11 mouse cellular contexts compared by ENCODE assay signal in genomic region chr7:112662398-112663313, GRCm38 (mm10). TPM values are rescaled to one million over a fixed set of nuclear protein-coding genes. Genes with fewer than 3 reads are reported as not detected.
DNase-seq lines count a peak whose midpoint lies in the region; ATAC-seq and TF ChIP-seq lines count a peak whose summit lies in the region.
"Had no signal": no experiment of that assay in that cellular context is flagged by ENCODE, and none has a peak within 500 bp of the region (broad histone marks: within the 10 kb centered on the region; RNA-seq: fewer than 3 reads in every experiment).

No protein-coding gene starts in this region.

- ATAC-seq in heart, embryonic 12.5 days (ENCODE audit: insufficient number of reproducible peaks, low FRiP score): no peak
- ATAC-seq in limb, embryonic 14.5 days (ENCODE audit: low FRiP score, low read depth): peak; percentile 28; the same call in 1 of the 2 replicates
- ATAC-seq: inflammation-experienced regulatory T-cells, adult 6 months had no signal

- no peaks in the 10 kb centered on the region for H3K27me3 ChIP-seq in heart, embryonic 12.5 days (replicated peaks)
- no peaks in the 10 kb centered on the region for H3K27me3 ChIP-seq in limb, embryonic 14.5 days (ENCODE audit: control insufficient read depth, insufficient read depth, low read length)

- no peak for DNase-seq in heart, adult 8-10 months (ENCODE audit: low spot score)
- peak; percentile 44 for DNase-seq in 3T3-L1 (ENCODE audit: low read depth, low spot score)
- DNase-seq in brain, adult 2 months (ENCODE audit: low read depth, low spot score): peak; percentile 12
- peak; percentile 55 for DNase-seq in limb, embryonic 14.5 days (ENCODE audit: low spot score)
- DNase-seq in left cerebral cortex, adult 8-10 months (ENCODE audit: low spot score in 2 of 2): no peak
- no peak for DNase-seq in left cerebral cortex, postnatal 36 days (ENCODE audit: low spot score in 2 of 2)
- no peak for DNase-seq in gastrocnemius, postnatal 10 days
- DNase-seq: cerebellum, adult 9-10 months had no signal

- peak overlapping the region; percentile 24 for H3K4me3 ChIP-seq in heart, embryonic 12.5 days
- H3K4me3 ChIP-seq in limb, embryonic 14.5 days (replicated peaks; ENCODE audit: low read length): no peak overlapping the region
- H3K4me3 ChIP-seq: megakaryocyte, embryonic 14.5 days had no signal

- H3K4me1 ChIP-seq in heart, embryonic 12.5 days (replicated peaks): peaks cover 57% of the 10 kb centered on the region
- H3K4me1 ChIP-seq in limb, embryonic 14.5 days (ENCODE audit: control insufficient read depth, insufficient read depth, low read length): peaks cover 21% of the 10 kb centered on the region
- H3K4me1 ChIP-seq: megakaryocyte, embryonic 14.5 days had no signal

- H3K27ac ChIP-seq in heart, embryonic 12.5 days (ENCODE audit: poor library complexity, severe bottlenecking): peak overlapping the region; percentile 93
- peak overlapping the region; percentile 62 for H3K27ac ChIP-seq in limb, embryonic 14.5 days (replicated peaks; ENCODE audit: low read depth, low read length)

- H3K9ac ChIP-seq in heart, embryonic 12.5 days: peak overlapping the region; percentile 16; the same call in 1 of the 2 replicates
- no peak overlapping the region for H3K9ac ChIP-seq in limb, embryonic 14.5 days (ENCODE audit: low read depth, low read length, severe bottlenecking)

- 37% methylated on average over 12 of the region's 12 CpGs for WGBS in heart, embryonic 12.5 days
- WGBS in limb, embryonic 14.5 days: 35% methylated on average over 12 of the region's 12 CpGs

- TF ChIP-seq POLR2A in limb, embryonic 14.5 days (IDR thresholded peaks at IDR 0.05; ENCODE audit: borderline replicate concordance, extremely low read depth, insufficient read depth, insufficient read length): no peak

- H3K4me2 ChIP-seq in heart, embryonic 12.5 days: peak overlapping the region; percentile 62
- peak overlapping the region; percentile 22 for H3K4me2 ChIP-seq in limb, embryonic 14.5 days (replicated peaks; ENCODE audit: low read depth, low read length, severe bottlenecking)

- H3K36me3 ChIP-seq in heart, embryonic 12.5 days: no peaks in the 10 kb centered on the region
- no peaks in the 10 kb centered on the region for H3K36me3 ChIP-seq in limb, embryonic 14.5 days (ENCODE audit: control insufficient read depth, insufficient read depth, low read length)

- H3K9me3 ChIP-seq in heart, embryonic 12.5 days (replicated peaks): no peaks in the 10 kb centered on the region; the same call in 1 of the 2 replicates
- H3K9me3 ChIP-seq in limb, embryonic 14.5 days (ENCODE audit: control insufficient read depth, low read length): no peaks in the 10 kb centered on the region

- intact Hi-C loops in left cerebral cortex, postnatal 36 days (cut with DNase I): no loop called here

RNA-seq across cellular contexts. Expression of gene Tead1, which starts 16.5 kb away (rescaled TPM):
- 33.9 and 36.4 TPM in 2 replicates for polyA plus RNA-seq in heart, embryonic 12.5 days (2016; fragmentation: Nextera tagmentation; extraction: Ambion mirVana)
- total RNA-seq in heart, adult 8-10 months (2022): 100 to 1,000 TPM; 166 to 191 (median 175) TPM
- 38.2 and 42.1 TPM in 2 replicates for polyA plus RNA-seq in limb, embryonic 14.5 days (2012; rRNA removed)
- polyA plus RNA-seq in limb, embryonic 14.5 days (2014; fragmentation: Nextera tagmentation; extraction: Ambion mirVana): 23.2 and 23.5 TPM in 2 replicates
- 10 to 100 TPM; 12.3 to 13.5 (median 12.6) TPM for total RNA-seq in left cerebral cortex, adult 8-10 months (2022)
- total RNA-seq in left cerebral cortex, postnatal 36 days (2021): 10 to 100 TPM; 12.6 to 15.8 TPM
- total RNA-seq in gastrocnemius, postnatal 10 days (2021): 100 to 1,000 TPM; 124 to 136 TPM

Comparison
In these comparisons a context has a peak if more than half of its experiments do, and no peak if none do; other contexts are left out.
1. DNase-seq: peak in 3T3-L1 (single experiment), brain, adult 2 months (single experiment) and limb, embryonic 14.5 days (single experiment); none in heart, adult 8-10 months (single experiment), left cerebral cortex, adult 8-10 months (0 of 2), left cerebral cortex, postnatal 36 days (0 of 2) and gastrocnemius, postnatal 10 days (single experiment).
2. RNA of gene Tead1, which starts 16.5 kb away (total RNA-seq): 166 to 191 TPM in heart, adult 8-10 months and 124 to 136 TPM in gastrocnemius, postnatal 10 days; 12.6 to 15.8 TPM in left cerebral cortex, postnatal 36 days and 12.3 to 13.5 TPM in left cerebral cortex, adult 8-10 months; every median in the first group is over 4 times any median in the second.